Mouse (Mus musculus) mouse trophoblast stem cell (cell line): Measurements from ENCODE around the gene Lrrc71.

Source experiments
- in situ Hi-C, 2 experiments: fragments of 300-500 bp; cut with MseI, MboI; formaldehyde crosslinking; loops; 2 replicates in 1 of 2; 3 replicates in 1 of 2; pipeline ENCODE4 v1.15.1; 2025

Gene Lrrc71

GRCm38 (mm10) chr3:87724556-87724955 is 23.9 kb downstream of the Lrrc71 start:
- in situ Hi-C loops, result no loop called here

- in situ Hi-C loops, result no loop called here
These were observed 29.9 kb downstream of the Lrrc71 start for GRCm38 (mm10) chr3:87718525-87718924.
